Mouse (Mus musculus) intestine, postnatal 0 days (tissue): Measurements from ENCODE around the gene Apba1. TPM values are rescaled to one million over a fixed set of nuclear protein-coding genes. Genes with fewer than 3 reads are reported as not detected.

Source experiments
- ATAC-seq: fragments of 200-750 bp; cut with Nextera tagmentation; 2 replicates; pipeline ENCODE4 v1.8.0; 2017; ENCODE audit warnings: mild to moderate bottlenecking, moderate TSS enrichment, moderate library complexity
- H3K27ac ChIP-seq: fragments of 300-500 bp; sonication (generic); 2 replicates; pipeline ENCODE4 v1.5.1; 2014; ENCODE audit warnings: mild to moderate bottlenecking, low read depth, low read length, moderate library complexity
- H3K27me3 ChIP-seq: fragments of 300-500 bp; sonication (generic); replicated peaks from 2 replicates; pipeline ENCODE4 v1.6.1; 2014; ENCODE audit warnings: low read length, mixed read lengths; ENCODE audit not compliant: control insufficient read depth, insufficient read depth
- H3K36me3 ChIP-seq: fragments of 300-500 bp; sonication (generic); 2 replicates; pipeline ENCODE4 v1.6.1; 2014; ENCODE audit warnings: mild to moderate bottlenecking, moderate library complexity; ENCODE audit not compliant: control insufficient read depth, insufficient read depth
- H3K4me1 ChIP-seq: fragments of 300-500 bp; sonication (generic); replicated peaks from 2 replicates; pipeline ENCODE4 v1.6.1; 2014; ENCODE audit warnings: antibody characterized with exemption, low read length, mixed read lengths; ENCODE audit not compliant: control insufficient read depth, insufficient read depth
- H3K4me2 ChIP-seq: fragments of 300-500 bp; sonication (generic); replicated peaks from 2 replicates; pipeline ENCODE4 v1.6.1; 2014; ENCODE audit warnings: low read depth, mild to moderate bottlenecking, moderate library complexity
- H3K4me3 ChIP-seq: fragments of 300-500 bp; sonication (generic); 2 replicates; pipeline ENCODE4 v1.5.1; 2014; ENCODE audit warnings: low read depth, low read length
- H3K9ac ChIP-seq: fragments of 300-500 bp; sonication (generic); 2 replicates; pipeline ENCODE4 v1.6.1; 2014; ENCODE audit warnings: mild to moderate bottlenecking, low read depth, low read length
- H3K9me3 ChIP-seq: fragments of 300-500 bp; sonication (generic); 2 replicates; pipeline ENCODE4 v1.6.1; 2016; ENCODE audit warnings: mixed run types; ENCODE audit not compliant: control insufficient read depth
- CTCF ChIP-seq: sonication (generic); IDR thresholded peaks from 2 replicates; pipeline ENCODE4 v1.5.1; 2016; ENCODE audit warnings: low read depth, mild to moderate bottlenecking, control low read depth, antibody characterized with exemption, moderate library complexity
- WGBS: fragments of 180-500 bp; shearing (Covaris S2); extraction: QIAGEN DNeasy Blood & Tissue Kit; methylation state at CpG from one replicate; pipeline ENCODE4 v1.1.7; 2014; 5-methylcytosine and 5-hydroxymethylcytosine counted together
- polyA plus RNA-seq: library from polyadenylated mRNA; unstranded; fragments of >200 nt; fragmentation: Nextera tagmentation; extraction: Ambion mirVana; gene quantifications from 2 replicates; pipeline ENCODE4 v1.2.1, GENCODE M21; 2015

Apba1 gene
- polyA plus RNA-seq, 1 experiment from 2014 or later, result 0.57 TPM

GRCm38 (mm10) chr19:23980598-23980997, 221.9 kb downstream of the Apba1 start:
- Histone ChIP-seq H3K4me3 (no peak overlapping the region), H3K27ac (no peak overlapping the region), H3K27me3 (no peaks in the 10 kb centered on the region), H3K9me3 (no peaks in the 10 kb centered on the region), H3K4me2 (no peak overlapping the region), H3K36me3 (peaks cover 4% of the 10 kb centered on the region; the same call in 1 of the 2 replicates), H3K4me1 (no peaks in the 10 kb centered on the region), H3K9ac (no peak overlapping the region)
- no peak for TF ChIP-seq CTCF
- WGBS, result 61% methylated on average over 3 of the region's 3 CpGs
- no peak for ATAC-seq

DNA sequence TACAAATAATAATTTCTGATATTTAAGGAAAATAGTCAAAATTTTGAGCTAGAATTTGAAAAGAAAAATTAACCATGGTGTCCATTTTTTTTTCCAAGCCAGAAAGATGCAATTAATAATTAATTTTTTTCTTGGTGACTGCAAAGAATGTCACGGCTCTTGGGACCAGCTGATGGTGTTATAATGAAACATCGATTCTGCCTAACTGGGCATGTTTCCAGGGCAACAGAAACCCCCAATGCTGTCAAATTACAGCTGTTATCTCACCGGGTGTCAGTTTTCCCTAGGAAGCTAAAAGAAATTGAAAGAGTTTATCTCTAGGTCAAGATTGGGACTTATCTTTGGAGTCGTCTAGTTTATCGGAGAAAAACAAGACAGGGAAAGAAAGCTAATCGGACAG, 225.5 kb downstream of the Apba1 start:
- Histone ChIP-seq H3K4me2 (no peak overlapping the region), H3K4me1 (no peaks in the 10 kb centered on the region), H3K27ac (no peak overlapping the region), H3K36me3 (no peaks in the 10 kb centered on the region), H3K9me3 (no peaks in the 10 kb centered on the region), H3K27me3 (no peaks in the 10 kb centered on the region), H3K4me3 (no peak overlapping the region), H3K9ac (no peak overlapping the region)
- ATAC-seq, result no peak
- 37% methylated on average over 6 of the region's 6 CpGs for whole genome bisulfite sequencing
- no peak for TF ChIP-seq CTCF

GRCm38 (mm10) chr19:23987291-23987690, 228.6 kb downstream of the Apba1 start:
- Histone ChIP-seq H3K4me3 (no peak overlapping the region), H3K36me3 (no peaks in the 10 kb centered on the region), H3K4me1 (no peaks in the 10 kb centered on the region), H3K27me3 (no peaks in the 10 kb centered on the region), H3K4me2 (no peak overlapping the region), H3K9me3 (no peaks in the 10 kb centered on the region), H3K27ac (no peak overlapping the region), H3K9ac (no peak overlapping the region)
- ATAC-seq, result no peak
- WGBS, result 53% methylated on average over 2 of the region's 2 CpGs
- TF ChIP-seq CTCF, result no peak

DNA sequence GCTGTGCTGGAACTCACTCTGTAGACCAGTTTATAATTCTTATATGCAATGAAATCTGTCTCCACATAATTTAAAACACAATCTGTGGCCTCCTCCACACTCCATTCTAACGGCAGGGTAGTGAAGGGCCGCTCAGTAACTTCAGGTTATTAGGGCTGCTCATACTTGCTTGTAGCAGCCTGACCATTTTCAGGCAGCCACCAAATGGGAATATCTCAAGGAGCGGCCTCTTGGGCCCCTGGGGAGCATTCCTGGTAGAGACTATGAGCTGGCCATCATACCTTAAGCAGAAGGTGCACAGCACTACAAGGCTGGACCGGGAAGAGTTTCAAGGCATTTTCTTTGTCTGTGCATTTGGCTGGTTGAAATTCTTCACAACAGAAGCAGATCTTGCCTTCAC, 229.5 kb downstream of the Apba1 start:
- H3K27me3 ChIP-seq, result no peaks in the 10 kb centered on the region
- no peak for TF ChIP-seq CTCF
- H3K9ac ChIP-seq, result no peak overlapping the region
- no peak overlapping the region for H3K27ac ChIP-seq
- no peaks in the 10 kb centered on the region for H3K36me3 ChIP-seq
- 87% methylated on average over 4 of the region's 4 CpGs for WGBS
- no peak for ATAC-seq
- H3K4me2 ChIP-seq, result no peak overlapping the region
- H3K4me3 ChIP-seq, result no peak overlapping the region
- H3K9me3 ChIP-seq, result no peaks in the 10 kb centered on the region
- H3K4me1 ChIP-seq, result no peaks in the 10 kb centered on the region

GRCm38 (mm10) chr19:23995766-23996399, 237.2 kb downstream of the Apba1 start:
- H3K4me3 ChIP-seq, result no peak overlapping the region
- TF ChIP-seq CTCF, result no peak
- WGBS, result 86% methylated on average over 10 of the region's 10 CpGs
- H3K9me3 ChIP-seq, result no peaks in the 10 kb centered on the region
- H3K9ac ChIP-seq, result no peak overlapping the region
- H3K4me2 ChIP-seq, result no peak overlapping the region
- no peaks in the 10 kb centered on the region for H3K36me3 ChIP-seq
- no peaks in the 10 kb centered on the region for H3K4me1 ChIP-seq
- H3K27me3 ChIP-seq, result no peaks in the 10 kb centered on the region
- no peak overlapping the region for H3K27ac ChIP-seq
- ATAC-seq, result no peak

Other genes with a start within 250 kb of the Apba1 start
- gene 1700028P14Rik, start 106.1 kb upstream of the Apba1 start, polyA plus RNA-seq, result 0.66 and 0.88 TPM in 2 replicates
- gene Ptar1, start 71.5 kb upstream of the Apba1 start, polyA plus RNA-seq, result 2.8 and 3.6 TPM in 2 replicates